Mouse (Mus musculus): ENCODE data around the gene Adgra1. TPM values are rescaled to one million over a fixed set of nuclear protein-coding genes. Genes with fewer than 3 reads are reported as not detected.

The Adgra1 gene
- total RNA-seq (2021), result under 1 TPM in 1 of 2 experiments, not detected in 1; 0.07 TPM
- long read RNA-seq, experiment 1, result 0 reads
- long read RNA-seq, experiment 2, result 0 reads

- peak; percentile 25 to 36 for DNase-seq
- intact Hi-C loops (cut with DNase I), result no loop called here
Observed at GRCm38 (mm10) chr7:139834036-139834435, at the start of gene Adgra1. Gene Adgra1, plus strand, starts transcription at chr7:139834174.

GRCm38 (mm10) chr7:139787382-139787781 lies 46.6 kb upstream of the Adgra1 start:
- intact Hi-C loops (cut with DNase I), result no loop called here
- DNase-seq, result no peak

- DNase-seq, result no peak
- intact Hi-C loops (cut with DNase I), result no loop called here
Observed at GRCm38 (mm10) chr7:139788927-139789326, 45.0 kb upstream of the Adgra1 start.

- no peak for DNase-seq
- intact Hi-C loops (cut with DNase I), result no loop called here
Observed at GRCm38 (mm10) chr7:139789718-139790117, 44.3 kb upstream of the Adgra1 start.

GRCm38 (mm10) chr7:139791601-139792000 lies 42.4 kb upstream of the Adgra1 start:
- DNase-seq, result no peak
- intact Hi-C loops (cut with DNase I), result no loop called here

- intact Hi-C loops (cut with DNase I), result no loop called here
- DNase-seq, result no peak
Observed at GRCm38 (mm10) chr7:139795004-139795605, 38.9 kb upstream of the Adgra1 start.

GRCm38 (mm10) chr7:139797186-139798109 lies 36.5 kb upstream of the Adgra1 start:
- no peak for DNase-seq
- intact Hi-C loops (cut with DNase I), result no loop called here

- intact Hi-C loops (cut with DNase I), result no loop called here
- DNase-seq, result no peak
Observed at GRCm38 (mm10) chr7:139806175-139806601, 27.8 kb upstream of the Adgra1 start.

GRCm38 (mm10) chr7:139810036-139810435 lies 23.9 kb upstream of the Adgra1 start:
- intact Hi-C loops (cut with DNase I), result no loop called here
- no peak for DNase-seq

GRCm38 (mm10) chr7:139811706-139812105 lies 22.3 kb upstream of the Adgra1 start:
- intact Hi-C loops (cut with DNase I), result no loop called here
- no peak for DNase-seq

GRCm38 (mm10) chr7:139813577-139814207 lies 20.3 kb upstream of the Adgra1 start:
- no peak for DNase-seq
- intact Hi-C loops (cut with DNase I), result no loop called here

- peak in 1 of 2 experiments; percentile 19 for DNase-seq
- intact Hi-C loops (cut with DNase I), result no loop called here
Observed at GRCm38 (mm10) chr7:139822301-139823010, 11.5 kb upstream of the Adgra1 start.

GRCm38 (mm10) chr7:139827687-139828086 lies 6.3 kb upstream of the Adgra1 start:
- DNase-seq, result no peak
- intact Hi-C loops (cut with DNase I), result no loop called here

- DNase-seq, result no peak
- intact Hi-C loops (cut with DNase I), result no loop called here
Observed at GRCm38 (mm10) chr7:139833532-139833931, 442 bp upstream of the Adgra1 start.

- DNase-seq, result no peak
- intact Hi-C loops (cut with DNase I), result no loop called here
Observed at GRCm38 (mm10) chr7:139835140-139836131, 1.5 kb downstream of the Adgra1 start.

- no peak for DNase-seq
- intact Hi-C loops (cut with DNase I), result no loop called here
Observed at GRCm38 (mm10) chr7:139840443-139841168, 6.6 kb downstream of the Adgra1 start.

GRCm38 (mm10) chr7:139842397-139842796 lies 8.4 kb downstream of the Adgra1 start:
- intact Hi-C loops (cut with DNase I), result no loop called here
- DNase-seq, result no peak

- intact Hi-C loops (cut with DNase I), result no loop called here
Observed at GRCm38 (mm10) chr7:139843140-139843539, 9.2 kb downstream of the Adgra1 start.

GRCm38 (mm10) chr7:139843776-139844175 lies 9.8 kb downstream of the Adgra1 start:
- no peak for DNase-seq
- intact Hi-C loops (cut with DNase I), result no loop called here

More at GRCm38 (mm10) chr7:139843140-139843539, 9.2 kb downstream of the Adgra1 start:
- no peak for DNase-seq
